Mouse (Mus musculus) midbrain, postnatal 0 days (tissue): ENCODE data around the gene Atg16l2. TPM values are rescaled to one million over a fixed set of nuclear protein-coding genes. Genes with fewer than 3 reads are reported as not detected.

Experiments used
- ATAC-seq: fragments of 200-750 bp; cut with Nextera tagmentation; 2 replicates; pipeline ENCODE4 v1.8.0; 2017; ENCODE audit warnings: moderate number of reproducible peaks, mild to moderate bottlenecking, moderate TSS enrichment, moderate library complexity; ENCODE audit not compliant: low FRiP score
- DNase-seq: peaks from one replicate; pipeline ENCODE4 v3.0.0-alpha.2; 2015; ENCODE audit warnings: low spot score
- H3K27ac ChIP-seq: fragments of 300-500 bp; sonication (generic); 2 replicates; pipeline ENCODE4 v1.5.1; 2014; ENCODE audit warnings: low read depth, mild to moderate bottlenecking, low read length, mixed read lengths
- H3K27me3 ChIP-seq: fragments of 300-500 bp; sonication (generic); 2 replicates; pipeline ENCODE4 v1.6.1; 2014; ENCODE audit warnings: low read length, control low read depth, mixed read lengths; ENCODE audit not compliant: insufficient read depth
- H3K36me3 ChIP-seq: fragments of 300-500 bp; sonication (generic); 2 replicates; pipeline ENCODE4 v1.6.1; 2014; ENCODE audit warnings: low read length, control low read depth, mixed read lengths; ENCODE audit not compliant: insufficient read depth
- H3K4me1 ChIP-seq: fragments of 300-500 bp; sonication (generic); 2 replicates; pipeline ENCODE4 v1.6.1; 2014; ENCODE audit warnings: mild to moderate bottlenecking, control low read depth, antibody characterized with exemption, low read length, mixed read lengths; ENCODE audit not compliant: insufficient read depth
- H3K4me2 ChIP-seq: fragments of 300-500 bp; sonication (generic); 2 replicates; pipeline ENCODE4 v1.6.1; 2014; ENCODE audit warnings: low read depth, mild to moderate bottlenecking, low read length, mixed read lengths; ENCODE audit not compliant: poor library complexity, severe bottlenecking
- H3K4me3 ChIP-seq: fragments of 300-500 bp; sonication (generic); 2 replicates; pipeline ENCODE4 v1.5.1; 2014; ENCODE audit warnings: low read depth, mild to moderate bottlenecking, low read length, moderate library complexity
- H3K9ac ChIP-seq: fragments of 300-500 bp; sonication (generic); replicated peaks from 2 replicates; pipeline ENCODE4 v1.6.1; 2014; ENCODE audit warnings: mild to moderate bottlenecking, low read length, moderate library complexity, mixed read lengths; ENCODE audit not compliant: poor library complexity, severe bottlenecking
- H3K9me3 ChIP-seq: fragments of 300-500 bp; sonication (generic); 2 replicates; pipeline ENCODE4 v1.6.1; 2016; ENCODE audit warnings: low read length, control low read depth
- CTCF ChIP-seq: IDR thresholded peaks from 2 replicates; pipeline ENCODE4 v1.5.1; 2016; ENCODE audit warnings: antibody characterized with exemption, mild to moderate bottlenecking
- WGBS: fragments of 180-500 bp; shearing (Covaris S2); extraction: QIAGEN DNeasy Blood & Tissue Kit; methylation state at CpG from one replicate; pipeline ENCODE4 v1.1.7; 2014; 5-methylcytosine and 5-hydroxymethylcytosine counted together
- polyA plus RNA-seq: library from polyadenylated mRNA; unstranded; fragments of >200 nt; fragmentation: Nextera tagmentation; extraction: Ambion mirVana; gene quantifications from 2 replicates; pipeline ENCODE4 v1.2.1, GENCODE M21; 2015
- total RNA-seq: library from RNA; depleted of rRNA; stranded (reverse); fragments of >200 nt; gene quantifications from 2 replicates; pipeline ENCODE4 v1.2.3, GENCODE M21; 2014

The Atg16l2 gene
- total and polyA plus RNA-seq, 2 experiments from 2014 or later, result 17.0 to 22.4 TPM

GRCm38 (mm10) chr7:101327786-101328185, 25.7 kb upstream of the Atg16l2 start:
- Histone ChIP-seq H3K9me3 (no peaks in the 10 kb centered on the region), H3K9ac (no peak overlapping the region), H3K4me3 (no peak overlapping the region), H3K27ac (no peak overlapping the region), H3K36me3 (no peaks in the 10 kb centered on the region), H3K4me1 (0 out of 2 replicates have a peak, but pooled peaks cover 2% of the 10 kb centered on the region), H3K27me3 (no peaks in the 10 kb centered on the region), H3K4me2 (no peak overlapping the region)
- DNase-seq, result no peak
- WGBS, result 81% methylated on average over 2 of the region's 2 CpGs
- TF ChIP-seq CTCF, result no peak
- no peak for ATAC-seq

GRCm38 (mm10) chr7:101327263-101327662, 25.2 kb upstream of the Atg16l2 start:
- H3K36me3 ChIP-seq, result no peaks in the 10 kb centered on the region
- no peak overlapping the region for H3K9ac ChIP-seq
- H3K27ac ChIP-seq, result no peak overlapping the region
- no peaks in the 10 kb centered on the region for H3K9me3 ChIP-seq
- H3K27me3 ChIP-seq, result no peaks in the 10 kb centered on the region
- H3K4me2 ChIP-seq, result no peak overlapping the region
- DNase-seq (no peak), ATAC-seq (no peak)
- H3K4me3 ChIP-seq, result no peak overlapping the region
- no peak for TF ChIP-seq CTCF
- 53% methylated on average over 5 of the region's 5 CpGs for WGBS
- 0 out of 2 replicates have a peak, but pooled peaks cover 2% of the 10 kb centered on the region for H3K4me1 ChIP-seq

- Histone ChIP-seq H3K9ac (no peak overlapping the region), H3K4me3 (no peak overlapping the region), H3K27ac (no peak overlapping the region), H3K4me1 (0 out of 2 replicates have a peak, but pooled peaks cover 2% of the 10 kb centered on the region), H3K4me2 (no peak overlapping the region), H3K36me3 (no peaks in the 10 kb centered on the region), H3K27me3 (no peaks in the 10 kb centered on the region), H3K9me3 (no peaks in the 10 kb centered on the region)
- no peak for TF ChIP-seq CTCF
- ATAC-seq, result no peak
- WGBS, result 80% methylated on average over 5 of the region's 5 CpGs
- no peak for DNase-seq
Measured at GRCm38 (mm10) chr7:101326006-101326405, 24.0 kb upstream of the Atg16l2 start.

GRCm38 (mm10) chr7:101324142-101324962, 22.3 kb upstream of the Atg16l2 start:
- Histone ChIP-seq H3K9ac (no peak overlapping the region), H3K27ac (no peak overlapping the region), H3K4me3 (no peak overlapping the region), H3K36me3 (no peaks in the 10 kb centered on the region), H3K4me2 (no peak overlapping the region), H3K27me3 (no peaks in the 10 kb centered on the region), H3K4me1 (0 out of 2 replicates have a peak, but pooled peaks cover 2% of the 10 kb centered on the region), H3K9me3 (no peaks in the 10 kb centered on the region)
- ATAC-seq (no peak), DNase-seq (peak; percentile 47)
- no peak for TF ChIP-seq CTCF
- WGBS, result 62% methylated on average over 6 of the region's 6 CpGs

GRCm38 (mm10) chr7:101323141-101323594, 21.1 kb upstream of the Atg16l2 start:
- H3K36me3 ChIP-seq, result no peaks in the 10 kb centered on the region
- no peaks in the 10 kb centered on the region for H3K9me3 ChIP-seq
- DNase-seq (no peak), ATAC-seq (no peak)
- 73% methylated on average over 4 of the region's 4 CpGs for WGBS
- no peaks in the 10 kb centered on the region for H3K4me1 ChIP-seq
- no peak overlapping the region for H3K4me3 ChIP-seq
- no peak overlapping the region for H3K27ac ChIP-seq
- H3K27me3 ChIP-seq, result peaks cover 7% of the 10 kb centered on the region
- peak; percentile 17; the same call in 1 of the 2 replicates for TF ChIP-seq CTCF
- no peak overlapping the region for H3K4me2 ChIP-seq
- H3K9ac ChIP-seq, result no peak overlapping the region

GRCm38 (mm10) chr7:101321218-101321827, 19.3 kb upstream of the Atg16l2 start:
- H3K9ac ChIP-seq, result peak overlapping the region; percentile 68
- peak overlapping the region; percentile 82 for H3K4me3 ChIP-seq
- H3K27me3 ChIP-seq, result peaks cover 7% of the 10 kb centered on the region
- peak; percentile 50 for ATAC-seq
- H3K4me1 ChIP-seq, result no peaks in the 10 kb centered on the region
- no peak for DNase-seq
- H3K27ac ChIP-seq, result no peak overlapping the region
- TF ChIP-seq CTCF, result no peak
- WGBS, result 2% methylated on average over 50 of the region's 61 CpGs
- peak overlapping the region; percentile 86 for H3K4me2 ChIP-seq
- H3K9me3 ChIP-seq, result no peaks in the 10 kb centered on the region
- no peaks in the 10 kb centered on the region for H3K36me3 ChIP-seq
